Mouse (Mus musculus): ENCODE data around the gene Slc25a51. TPM values are rescaled to one million over a fixed set of nuclear protein-coding genes. Genes with fewer than 3 reads are reported as not detected.
"Not testable (repeated sequence)": the region's sequence is repeated elsewhere in the genome, so short reads cannot be mapped to it uniquely, and the experiment has no call there.

Slc25a51 gene
- total RNA-seq, 1 experiment from 2014 or later = 449 TPM

- not testable (repeated sequence) for DNase-seq
Observed at GRCm38 (mm10) chr4:45398315-45398714, 10.3 kb downstream of the Slc25a51 start.

DNA sequence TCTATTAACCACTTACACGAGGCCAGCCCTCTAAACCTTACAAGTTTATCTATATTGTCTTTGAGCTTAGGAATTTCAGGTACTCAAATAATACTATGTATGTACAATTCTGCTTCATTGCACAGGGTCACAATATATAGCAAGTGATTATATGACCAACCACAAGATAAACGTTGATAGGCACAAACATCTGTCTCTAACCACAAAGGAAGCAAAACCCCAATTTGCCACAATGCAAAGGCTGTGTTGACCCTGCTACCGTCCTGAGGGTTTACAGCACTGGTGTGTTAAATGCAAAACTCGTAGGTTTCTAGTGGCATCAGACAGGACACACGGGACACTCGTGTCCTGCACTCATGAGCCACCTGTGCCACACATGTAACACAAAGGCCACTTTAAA, 12.4 kb downstream of the Slc25a51 start:
- not testable (repeated sequence) for DNase-seq

DNA sequence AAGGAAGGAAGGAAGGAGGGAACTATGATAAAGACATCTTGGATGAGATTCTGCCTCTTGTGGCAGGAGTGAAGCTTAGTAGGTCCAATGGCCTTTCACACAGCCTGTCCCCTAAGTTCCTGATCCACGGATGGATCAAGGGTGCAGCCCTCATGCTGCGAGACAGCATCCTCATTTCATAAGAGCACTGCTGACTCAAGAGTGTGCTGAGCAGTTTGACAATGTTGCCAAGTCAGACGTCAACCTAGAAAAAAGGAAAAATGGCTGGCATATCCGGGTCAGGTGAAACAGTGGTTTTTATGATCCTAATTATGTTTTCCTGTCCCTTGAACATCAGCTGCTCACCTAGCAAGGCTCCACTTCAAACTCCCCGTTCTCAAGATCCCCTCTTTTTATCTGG, 14.9 kb downstream of the Slc25a51 start:
- DNase-seq = no peak

DNA sequence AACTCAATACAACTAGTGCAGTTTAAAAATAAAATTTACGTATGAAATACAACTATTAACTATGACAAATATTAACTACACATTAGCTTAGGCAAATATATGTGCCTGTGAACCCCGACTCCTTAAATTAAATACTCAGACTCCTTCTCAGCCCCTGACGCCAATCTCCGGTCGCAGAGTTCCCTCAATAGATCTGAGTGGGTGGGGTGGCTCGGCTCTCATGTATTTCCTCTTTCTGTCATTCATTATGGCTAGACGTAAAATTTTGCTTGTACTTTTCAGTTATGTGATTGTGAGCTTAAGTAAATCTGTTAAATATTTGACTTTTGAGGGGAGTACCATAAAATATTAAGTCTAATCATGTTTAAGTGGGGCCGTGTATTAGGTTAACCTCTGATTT, 15.6 kb downstream of the Slc25a51 start:
- DNase-seq = no peak

DNA sequence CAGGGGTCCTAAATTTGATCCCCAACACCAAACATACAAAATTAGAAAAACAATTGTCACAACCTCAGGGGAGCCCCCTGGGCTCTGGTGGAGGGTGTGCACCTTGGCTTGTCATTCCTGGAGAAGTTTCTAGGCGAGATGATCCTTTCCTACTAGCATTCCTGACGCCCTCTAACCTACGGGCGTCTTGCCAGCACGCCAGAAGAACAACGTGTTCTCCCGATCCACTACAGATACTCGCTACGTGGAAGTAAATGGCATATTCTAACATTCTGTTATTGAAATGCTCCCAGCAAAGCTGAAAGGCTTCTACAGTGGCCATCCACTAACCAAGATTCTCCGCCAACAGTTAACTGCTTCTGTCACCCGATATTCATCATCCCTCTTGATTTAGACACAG, 16.0 kb downstream of the Slc25a51 start:
- DNase-seq = no peak

- DNase-seq = no peak
Observed at GRCm38 (mm10) chr4:45392099-45392498, 16.5 kb downstream of the Slc25a51 start.

DNA sequence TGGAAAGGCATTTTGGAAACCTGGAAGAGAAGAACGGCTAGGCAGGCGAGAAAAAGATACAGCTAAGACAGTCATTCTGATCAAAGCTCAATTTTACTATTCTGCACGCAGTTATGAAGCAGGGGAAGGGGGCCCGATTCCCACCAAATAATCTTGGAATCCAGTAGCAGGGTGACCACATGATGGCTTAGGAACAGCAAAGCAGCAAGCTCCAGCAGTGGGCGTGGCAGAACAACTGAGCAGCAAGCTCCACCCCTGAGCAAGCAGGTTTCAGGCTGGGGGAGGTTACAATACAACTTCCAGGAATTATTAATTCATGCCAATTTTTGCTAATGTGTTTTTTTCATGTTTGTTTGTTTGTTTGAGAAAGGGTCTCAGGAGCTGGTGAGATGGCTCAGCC, 21.3 kb downstream of the Slc25a51 start:
- DNase-seq = not testable (repeated sequence)

GRCm38 (mm10) chr4:45382133-45382532, 26.4 kb downstream of the Slc25a51 start:
- not testable (repeated sequence) for DNase-seq

- DNase-seq = not testable (repeated sequence)
Observed at GRCm38 (mm10) chr4:45380903-45381580, 27.5 kb downstream of the Slc25a51 start.

DNA sequence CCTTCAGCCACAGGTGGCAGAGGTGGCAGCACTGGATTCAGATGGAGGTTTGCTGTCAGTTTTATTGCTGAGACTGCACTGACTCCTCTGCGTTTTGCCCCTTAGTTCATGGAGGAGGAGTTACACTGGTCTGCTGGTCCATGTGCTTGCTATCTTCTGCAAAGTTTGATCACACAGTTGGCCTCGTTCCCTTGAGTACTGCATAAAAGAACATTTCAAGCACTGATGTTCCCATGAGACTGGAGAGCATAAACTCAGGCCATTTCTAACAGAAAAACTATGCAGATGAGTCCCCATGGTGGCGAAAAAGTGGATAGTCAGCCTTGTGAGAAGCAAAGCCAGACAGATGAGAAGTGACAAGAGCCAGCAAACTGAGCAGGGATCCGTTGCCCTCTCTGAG, 32.0 kb downstream of the Slc25a51 start:
- no peak for DNase-seq

DNA sequence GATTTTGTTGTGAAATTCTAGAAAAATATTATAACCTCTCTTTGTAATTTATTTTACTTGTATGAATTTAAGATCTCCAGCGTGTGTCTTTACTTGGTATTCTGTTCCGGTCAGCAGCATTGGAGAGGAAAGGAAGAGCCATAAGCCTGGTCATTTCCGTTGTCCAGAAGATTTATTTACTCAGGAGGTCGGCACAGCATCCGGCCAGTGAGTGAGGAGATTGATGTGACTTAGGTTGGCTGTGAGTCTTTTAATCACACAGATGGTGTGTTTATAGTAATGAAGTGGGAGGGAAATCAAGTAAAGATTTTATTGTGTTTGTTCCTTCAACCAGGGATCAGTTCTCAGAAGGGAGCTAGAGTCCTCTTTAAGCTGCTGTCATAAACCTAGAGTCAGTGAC, 33.7 kb downstream of the Slc25a51 start:
- DNase-seq = no peak

DNA sequence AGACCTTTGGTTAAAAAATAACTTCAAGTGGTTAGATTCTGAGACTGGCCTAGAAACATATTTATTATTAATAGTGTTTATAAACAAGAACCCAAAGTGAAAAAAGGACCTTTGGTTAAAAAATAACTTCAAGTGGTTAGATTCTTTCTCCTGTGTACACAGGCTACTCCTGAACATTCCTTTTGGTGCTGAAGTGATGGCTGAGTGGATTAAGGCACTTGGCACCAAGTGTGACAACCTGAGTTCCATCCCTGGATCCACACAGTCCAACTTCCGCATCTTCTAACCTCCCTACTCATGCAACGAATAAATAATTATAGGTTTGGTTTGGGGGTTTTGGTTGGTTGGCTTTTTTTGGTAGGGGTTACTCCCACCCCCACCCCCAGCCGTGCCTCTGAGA, 37.3 kb downstream of the Slc25a51 start:
- DNase-seq = no peak

DNA sequence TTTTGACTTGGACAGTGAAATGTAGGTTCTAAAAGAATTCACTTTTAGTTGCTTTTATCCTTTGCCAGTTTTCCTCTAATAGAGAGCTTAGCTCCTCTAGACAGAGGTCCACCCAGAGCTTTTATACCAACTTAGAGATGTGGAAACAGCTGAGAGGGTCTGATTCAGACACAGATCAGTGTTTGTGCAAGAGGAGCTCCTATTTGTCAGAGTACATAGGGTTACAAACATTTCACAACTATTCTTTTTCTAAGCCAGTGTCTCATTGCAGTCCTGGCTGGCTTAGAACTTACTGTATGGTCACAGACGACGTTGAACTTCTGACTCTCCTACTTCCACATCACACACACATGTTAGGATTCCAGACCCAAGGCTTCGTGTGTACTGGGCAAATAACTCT, 51.9 kb downstream of the Slc25a51 start:
- DNase-seq = no peak

Small RNA genes within 50 kb of the gene (microRNA-seq; reads per million reads assigned to microRNA genes)
- gene Gm25692 = 0 reads per million in 2 experiments

Other genes starting within 250 kb of the Slc25a51 start
- 6.2 and 8.4 TPM in 2 replicates for gene Frmpd1, start 223.9 kb downstream of the Slc25a51 start, total RNA-seq (2021)
- 12.0 and 13.4 TPM in 2 replicates for gene Trmt10b, start 111.6 kb downstream of the Slc25a51 start, total RNA-seq (2021)
- gene Dcaf10, start 66.7 kb downstream of the Slc25a51 start, total RNA-seq (2021) = 24.9 and 28.2 TPM in 2 replicates
- 36.1 and 38.6 TPM in 2 replicates for gene Exosc3, start 66.0 kb downstream of the Slc25a51 start, total RNA-seq (2021)
- 71.2 and 76.8 TPM in 2 replicates for gene Shb, start 123.7 kb upstream of the Slc25a51 start, total RNA-seq (2021)

All from adrenal gland, postnatal 14 days (tissue).